Mouse (Mus musculus): ENCODE results near the gene Prss12.

- TF ChIP-seq MAFK (IDR thresholded peaks at IDR 0.05; ENCODE audit: insufficient read depth, low read depth, low read length): no peak
- TF ChIP-seq ZC3H11A (IDR thresholded peaks at IDR 0.05; ENCODE audit: borderline replicate concordance, low read depth, low read length): no peak
- no peak for TF ChIP-seq ZNF384 (IDR thresholded peaks at IDR 0.05; ENCODE audit: low read depth, low read length)
- no peak for TF ChIP-seq CHD2 (IDR thresholded peaks at IDR 0.05; ENCODE audit: low read depth, low read length)
Observed at GRCm38 (mm10) chr3:123452904-123453303, 6.2 kb downstream of the Prss12 start.

Measured in ES-E14 (cell line).